Comparison of ENCODE assay signal across 16 mouse cellular contexts in the genomic region with DNA sequence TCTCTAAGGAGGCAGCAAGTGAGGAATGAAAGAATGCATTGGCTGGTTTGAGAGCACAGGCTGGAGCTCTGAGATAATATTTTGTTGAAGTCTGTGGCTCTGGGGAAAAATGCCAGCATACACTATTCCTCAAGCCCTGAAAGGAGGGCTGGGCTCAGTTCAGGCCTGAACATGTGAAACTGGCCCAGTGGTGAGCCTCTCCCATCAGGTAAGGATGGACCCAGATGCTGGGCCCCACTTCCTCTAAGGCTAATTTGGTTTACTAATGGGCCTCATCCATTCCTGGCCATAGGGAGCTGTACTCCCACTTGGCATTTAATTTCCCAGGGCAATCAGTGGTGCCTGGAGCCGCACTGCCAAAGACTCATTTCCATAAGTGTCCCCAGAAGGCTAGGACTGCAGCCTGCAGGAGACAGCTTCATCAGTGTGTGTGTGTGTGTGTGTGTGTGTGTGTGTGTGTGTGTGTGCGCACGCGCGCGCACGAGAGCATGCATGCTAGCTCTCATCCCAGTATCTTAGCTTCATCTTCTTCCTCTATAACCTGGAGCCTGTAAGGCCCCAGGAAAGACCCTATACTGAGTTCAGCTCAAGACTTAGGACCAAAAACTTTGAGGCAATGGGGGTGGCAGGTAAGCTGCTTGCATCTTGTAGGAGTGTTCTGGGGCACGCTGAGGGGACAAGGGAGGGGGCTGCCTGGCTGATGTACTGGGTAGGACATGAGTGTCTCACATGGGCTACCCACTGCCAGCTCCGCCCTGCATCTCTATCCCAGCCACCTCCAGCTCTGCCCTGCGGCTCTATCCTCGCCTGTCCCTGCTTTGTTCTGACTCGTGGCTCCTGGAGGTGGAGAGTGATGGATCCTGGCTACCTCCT. TPM values are rescaled to one million over a fixed set of nuclear protein-coding genes. Genes with fewer than 3 reads are reported as not detected.
DNase-seq lines count a peak whose midpoint lies in the region; ATAC-seq lines count a peak whose summit lies in the region.
"Had no signal": no experiment of that assay in that cellular context is flagged by ENCODE, and none has a peak within 500 bp of the region (broad histone marks: within the 10 kb centered on the region; RNA-seq: fewer than 3 reads in every experiment).

No protein-coding gene starts in this region.

- H3K4me3 ChIP-seq in forebrain, embryonic 13.5 days = no peak overlapping the region
- H3K4me3 ChIP-seq in forebrain, embryonic 11.5 days (ENCODE audit: low read depth, low read length) = no peak overlapping the region
- no peak overlapping the region for H3K4me3 ChIP-seq in hindbrain, embryonic 13.5 days
- H3K4me3 ChIP-seq in midbrain, embryonic 14.5 days (replicated peaks; ENCODE audit: low read depth, low read length) = no peak overlapping the region
- H3K4me3 ChIP-seq in kidney, embryonic 14.5 days (ENCODE audit: low read length) = no peak overlapping the region
- H3K4me3 ChIP-seq: liver, embryonic 12.5 days; lung, embryonic 15.5 days had no signal

- DNase-seq in forebrain, embryonic 11.5 days (ENCODE audit: low spot score) = no peak
- peak; percentile 53 for DNase-seq in brain, adult 2 months (ENCODE audit: low read depth, low spot score)
- peak; percentile 41 for DNase-seq in midbrain, embryonic 14.5 days
- no peak for DNase-seq in urinary bladder, postnatal 14 days (ENCODE audit: low spot score)
- no peak for DNase-seq in spleen, postnatal 10 days (ENCODE audit: low spot score in 2 of 2)
- DNase-seq: adrenal gland, postnatal 36 days; cerebellum, postnatal 14 days; kidney, postnatal 14 days; thymus, postnatal 25 days had no signal

- 85% methylated on average over 12 of the region's 12 CpGs for WGBS in forebrain, embryonic 13.5 days
- 87% methylated on average over 12 of the region's 12 CpGs for WGBS in forebrain, embryonic 11.5 days
- 49% methylated on average over 12 of the region's 12 CpGs for WGBS in hindbrain, embryonic 13.5 days
- WGBS in midbrain, embryonic 14.5 days = 65% methylated on average over 12 of the region's 12 CpGs
- 85% methylated on average over 12 of the region's 12 CpGs for WGBS in kidney, embryonic 14.5 days

- H3K9ac ChIP-seq in forebrain, embryonic 13.5 days = no peak overlapping the region
- no peak overlapping the region for H3K9ac ChIP-seq in forebrain, embryonic 11.5 days (ENCODE audit: low read length)
- peak overlapping the region; percentile 49 for H3K9ac ChIP-seq in hindbrain, embryonic 13.5 days
- no peak overlapping the region for H3K9ac ChIP-seq in midbrain, embryonic 14.5 days (replicated peaks; ENCODE audit: low read length)
- no peak overlapping the region for H3K9ac ChIP-seq in kidney, embryonic 14.5 days (ENCODE audit: low read depth, low read length)
- H3K9ac ChIP-seq: liver, embryonic 12.5 days; lung, embryonic 15.5 days had no signal

- peak overlapping the region; percentile 61 for H3K27ac ChIP-seq in forebrain, embryonic 13.5 days
- H3K27ac ChIP-seq in forebrain, embryonic 11.5 days (ENCODE audit: low read depth, low read length) = no peak overlapping the region
- H3K27ac ChIP-seq in hindbrain, embryonic 13.5 days = peak overlapping the region; percentile 90
- peak overlapping the region; percentile 55; the same call in 1 of the 2 replicates for H3K27ac ChIP-seq in midbrain, embryonic 14.5 days (replicated peaks; ENCODE audit: low read depth, low read length)
- H3K27ac ChIP-seq in kidney, embryonic 14.5 days (ENCODE audit: low read depth, low read length) = no peak overlapping the region
- H3K27ac ChIP-seq: liver, embryonic 12.5 days; lung, embryonic 15.5 days had no signal

- H3K27me3 ChIP-seq in forebrain, embryonic 13.5 days = no peaks in the 10 kb centered on the region
- no peaks in the 10 kb centered on the region for H3K27me3 ChIP-seq in forebrain, embryonic 11.5 days (ENCODE audit: control insufficient read depth, insufficient read depth, low read length)
- H3K27me3 ChIP-seq in hindbrain, embryonic 13.5 days = no peaks in the 10 kb centered on the region
- H3K27me3 ChIP-seq in midbrain, embryonic 14.5 days (ENCODE audit: control insufficient read depth, insufficient read depth, low read length) = no peaks in the 10 kb centered on the region
- H3K27me3 ChIP-seq in kidney, embryonic 14.5 days (ENCODE audit: control insufficient read depth, insufficient read depth, low read length) = no peaks in the 10 kb centered on the region
- H3K27me3 ChIP-seq: liver, embryonic 12.5 days; lung, embryonic 15.5 days had no signal

- H3K4me1 ChIP-seq in forebrain, embryonic 13.5 days = peaks cover 4% of the 10 kb centered on the region; the same call in 1 of the 2 replicates
- H3K4me1 ChIP-seq in forebrain, embryonic 11.5 days (replicated peaks; ENCODE audit: control insufficient read depth, insufficient read depth, low read length) = no peaks in the 10 kb centered on the region; the same call in 1 of the 2 replicates
- H3K4me1 ChIP-seq in hindbrain, embryonic 13.5 days (replicated peaks) = peaks cover 61% of the 10 kb centered on the region
- 0 out of 2 replicates have a peak, but pooled peaks cover 9% of the 10 kb centered on the region for H3K4me1 ChIP-seq in midbrain, embryonic 14.5 days (ENCODE audit: control insufficient read depth, insufficient read depth, low read length)
- no peaks in the 10 kb centered on the region for H3K4me1 ChIP-seq in kidney, embryonic 14.5 days (ENCODE audit: control insufficient read depth, insufficient read depth, low read length)
- H3K4me1 ChIP-seq: liver, embryonic 12.5 days had no signal

- H3K9me3 ChIP-seq in forebrain, embryonic 13.5 days (replicated peaks) = no peaks in the 10 kb centered on the region
- no peaks in the 10 kb centered on the region for H3K9me3 ChIP-seq in forebrain, embryonic 11.5 days (ENCODE audit: control insufficient read depth, low read length)
- H3K9me3 ChIP-seq in hindbrain, embryonic 13.5 days = no peaks in the 10 kb centered on the region
- H3K9me3 ChIP-seq in midbrain, embryonic 14.5 days (ENCODE audit: control insufficient read depth, low read length) = no peaks in the 10 kb centered on the region
- H3K9me3 ChIP-seq in kidney, embryonic 14.5 days (ENCODE audit: control insufficient read depth, low read length) = no peaks in the 10 kb centered on the region
- H3K9me3 ChIP-seq: liver, embryonic 12.5 days; lung, embryonic 15.5 days had no signal

- no peak for ATAC-seq in forebrain, embryonic 13.5 days
- ATAC-seq in forebrain, embryonic 11.5 days (replicated peaks; ENCODE audit: low FRiP score) = no peak
- ATAC-seq in hindbrain, embryonic 13.5 days (ENCODE audit: low FRiP score) = peak; percentile 74
- ATAC-seq in midbrain, embryonic 14.5 days (ENCODE audit: low FRiP score, low TSS enrichment) = peak; percentile 44; the same call in 1 of the 2 replicates
- no peak for ATAC-seq in kidney, embryonic 14.5 days (ENCODE audit: low FRiP score, low TSS enrichment)
- ATAC-seq: activated CD4-positive, CD25-positive, alpha-beta regulatory T cell, adult 4 months; intestine, postnatal 0 days; liver, embryonic 12.5 days had no signal

- H3K4me2 ChIP-seq in forebrain, embryonic 13.5 days = no peak overlapping the region
- H3K4me2 ChIP-seq in forebrain, embryonic 11.5 days (ENCODE audit: low read depth, low read length, severe bottlenecking) = no peak overlapping the region
- H3K4me2 ChIP-seq in hindbrain, embryonic 13.5 days = 0 out of 2 replicates have a peak overlapping the region, but pooled peaks have one; percentile 13
- no peak overlapping the region for H3K4me2 ChIP-seq in midbrain, embryonic 14.5 days (ENCODE audit: low read length)
- no peak overlapping the region for H3K4me2 ChIP-seq in kidney, embryonic 14.5 days (replicated peaks; ENCODE audit: low read depth, low read length)
- H3K4me2 ChIP-seq: liver, embryonic 12.5 days; lung, embryonic 15.5 days had no signal

- no peaks in the 10 kb centered on the region for H3K36me3 ChIP-seq in forebrain, embryonic 13.5 days (ENCODE audit: poor library complexity, severe bottlenecking)
- no peaks in the 10 kb centered on the region for H3K36me3 ChIP-seq in forebrain, embryonic 11.5 days (ENCODE audit: control insufficient read depth, insufficient read depth, low read length)
- no peaks in the 10 kb centered on the region for H3K36me3 ChIP-seq in hindbrain, embryonic 13.5 days
- H3K36me3 ChIP-seq in midbrain, embryonic 14.5 days (ENCODE audit: control insufficient read depth, insufficient read depth, low read length) = no peaks in the 10 kb centered on the region
- peaks cover 8% of the 10 kb centered on the region; the same call in 1 of the 2 replicates for H3K36me3 ChIP-seq in kidney, embryonic 14.5 days (ENCODE audit: control insufficient read depth, insufficient read depth, low read length)

RNA-seq across cellular contexts. Expression of gene Lama5, which starts 20.3 kb away (rescaled TPM):
- polyA plus RNA-seq in forebrain, embryonic 13.5 days (2015; fragmentation: Nextera tagmentation; extraction: Ambion mirVana) = 3.4 and 5.0 TPM in 2 replicates
- 5.9 and 7.8 TPM in 2 replicates for polyA plus RNA-seq in forebrain, embryonic 11.5 days (2014; fragmentation: Nextera tagmentation; extraction: Ambion mirVana)
- 1.9 and 2.1 TPM in 2 replicates for polyA plus RNA-seq in hindbrain, embryonic 13.5 days (2015; fragmentation: Nextera tagmentation; extraction: Ambion mirVana)
- 1.2 and 1.8 TPM in 2 replicates for polyA plus RNA-seq in midbrain, embryonic 14.5 days (2014; fragmentation: Nextera tagmentation; extraction: Ambion mirVana)
- polyA plus RNA-seq in kidney, embryonic 14.5 days (2014; fragmentation: Nextera tagmentation; extraction: Ambion mirVana) = 43.1 and 54.1 TPM in 2 replicates

RNA-seq across cellular contexts. Expression of gene Adrm1, which starts 34.0 kb away (rescaled TPM):
- 211 and 220 TPM in 2 replicates for polyA plus RNA-seq in forebrain, embryonic 13.5 days (2015; fragmentation: Nextera tagmentation; extraction: Ambion mirVana)
- polyA plus RNA-seq in forebrain, embryonic 11.5 days (2014; fragmentation: Nextera tagmentation; extraction: Ambion mirVana) = 200 and 207 TPM in 2 replicates
- polyA plus RNA-seq in hindbrain, embryonic 13.5 days (2015; fragmentation: Nextera tagmentation; extraction: Ambion mirVana) = 208 and 213 TPM in 2 replicates
- polyA plus RNA-seq in midbrain, embryonic 14.5 days (2014; fragmentation: Nextera tagmentation; extraction: Ambion mirVana) = 158 and 179 TPM in 2 replicates
- polyA plus RNA-seq in kidney, embryonic 14.5 days (2014; fragmentation: Nextera tagmentation; extraction: Ambion mirVana) = 159 and 160 TPM in 2 replicates

RNA-seq across cellular contexts. Expression of gene Rps21, which starts 51.9 kb away (rescaled TPM):
- polyA plus RNA-seq in forebrain, embryonic 13.5 days (2015; fragmentation: Nextera tagmentation; extraction: Ambion mirVana) = 483 and 550 TPM in 2 replicates
- polyA plus RNA-seq in forebrain, embryonic 11.5 days (2014; fragmentation: Nextera tagmentation; extraction: Ambion mirVana) = 423 and 468 TPM in 2 replicates
- polyA plus RNA-seq in hindbrain, embryonic 13.5 days (2015; fragmentation: Nextera tagmentation; extraction: Ambion mirVana) = 444 and 445 TPM in 2 replicates
- 409 and 512 TPM in 2 replicates for polyA plus RNA-seq in midbrain, embryonic 14.5 days (2014; fragmentation: Nextera tagmentation; extraction: Ambion mirVana)
- polyA plus RNA-seq in kidney, embryonic 14.5 days (2014; fragmentation: Nextera tagmentation; extraction: Ambion mirVana) = 730 and 1,037 TPM in 2 replicates

Comparison
In these comparisons a context has a peak if more than half of its experiments do, and no peak if none do; other contexts are left out.
1. H3K27ac ChIP-seq: peak in forebrain, embryonic 13.5 days (single experiment), hindbrain, embryonic 13.5 days (single experiment) and midbrain, embryonic 14.5 days (single experiment); none in forebrain, embryonic 11.5 days (single experiment) and kidney, embryonic 14.5 days (single experiment).
2. ATAC-seq: peak in hindbrain, embryonic 13.5 days (single experiment) and midbrain, embryonic 14.5 days (single experiment); none in forebrain, embryonic 13.5 days (single experiment), forebrain, embryonic 11.5 days (single experiment) and kidney, embryonic 14.5 days (single experiment).
3. DNase-seq: peak in brain, adult 2 months (single experiment) and midbrain, embryonic 14.5 days (single experiment); none in forebrain, embryonic 11.5 days (single experiment), urinary bladder, postnatal 14 days (single experiment) and spleen, postnatal 10 days (0 of 2).